Mouse (Mus musculus): ENCODE data around the gene Pecr. TPM values are rescaled to one million over a fixed set of nuclear protein-coding genes. Genes with fewer than 3 reads are reported as not detected.

Gene Pecr
- total and polyA plus RNA-seq, 3 experiments, result 17.6 to 24.8 (median 21.3) TPM

GRCm38 (mm10) chr1:72307317-72307798 lies 23.2 kb upstream of the Pecr start, which contains the start of gene Xrcc5:
Gene Xrcc5, plus strand, starts transcription at chr1:72307421.
- TF ChIP-seq ZMIZ1 (IDR thresholded peaks at IDR 0.05; ENCODE audit: low read depth, low read length) (0 out of 2 replicates have a peak, but pooled peaks have one; percentile 60), TBP (conservative IDR thresholded peaks at IDR 0.05; ENCODE audit: low read depth, low read length) (peak; percentile 96), PAX5 (IDR thresholded peaks at IDR 0.05; ENCODE audit: low read length) (no peak), HCFC1 (IDR thresholded peaks at IDR 0.05; ENCODE audit: low read depth, low read length) (peak; percentile 83), CTCF (conservative IDR thresholded peaks at IDR 0.05 in 1 of 2, IDR thresholded peaks at IDR 0.05 in 1 of 2; ENCODE audit: low read depth in 2 of 2, low read length in 2 of 2) (no peak), EP300 (IDR thresholded peaks at IDR 0.05; ENCODE audit: low read length) (no peak), RAD21 (IDR thresholded peaks at IDR 0.05; ENCODE audit: low read depth, low read length) (no peak), SIN3A (IDR thresholded peaks at IDR 0.05; ENCODE audit: low read length) (peak; percentile 82; the same call in 1 of the 2 replicates), ELF1 (IDR thresholded peaks at IDR 0.05; ENCODE audit: low read depth, low read length) (peak; percentile 75), MXI1 (IDR thresholded peaks at IDR 0.05; ENCODE audit: low read depth, low read length) (peak; percentile 89), MAFK (IDR thresholded peaks at IDR 0.05; ENCODE audit: insufficient replicate concordance, low read length) (peak; percentile 85), TCF12 (IDR thresholded peaks at IDR 0.05; ENCODE audit: low read depth, low read length) (peak; percentile 96), USF2 (conservative IDR thresholded peaks at IDR 0.05; ENCODE audit: low read depth, low read length) (no peak; the same call in 1 of the 2 replicates), MEF2A (IDR thresholded peaks at IDR 0.05; ENCODE audit: borderline replicate concordance, low read depth, low read length) (peak; percentile 45; the same call in 1 of the 2 replicates), POLR2A (IDR thresholded peaks at IDR 0.05; ENCODE audit: low read depth, low read length) (peak; percentile 92), USF1 (IDR thresholded peaks at IDR 0.05; ENCODE audit: low read depth, low read length) (no peak), CHD2 (IDR thresholded peaks at IDR 0.05; ENCODE audit: low read length) (no peak), MAZ (IDR thresholded peaks at IDR 0.05; ENCODE audit: low read depth, low read length) (no peak), KAT2A (IDR thresholded peaks at IDR 0.05; ENCODE audit: insufficient replicate concordance, low read length) (0 out of 2 replicates have a peak, but pooled peaks have one; percentile 65), ZC3H11A (IDR thresholded peaks at IDR 0.05; ENCODE audit: low read depth, low read length) (no peak), JUND (conservative IDR thresholded peaks at IDR 0.05; ENCODE audit: low read depth, low read length) (no peak; the same call in 1 of the 2 replicates), CHD1 (IDR thresholded peaks at IDR 0.05; ENCODE audit: low read depth, low read length) (no peak), POLR2AphosphoS2 (IDR thresholded peaks at IDR 0.05; ENCODE audit: low read depth, low read length) (peak; percentile 85; the same call in 1 of the 2 replicates), ZKSCAN1 (IDR thresholded peaks at IDR 0.05; ENCODE audit: borderline replicate concordance, low read depth, low read length) (no peak), GABPA (IDR thresholded peaks at IDR 0.05; ENCODE audit: insufficient replicate concordance, low read depth, low read length) (no peak), JUN (IDR thresholded peaks at IDR 0.05; ENCODE audit: insufficient read depth, low read depth, low read length) (no peak), RCOR1 (conservative IDR thresholded peaks at IDR 0.05; ENCODE audit: low read depth, low read length) (no peak), NELFE (IDR thresholded peaks at IDR 0.05; ENCODE audit: low read depth, low read length) (peak; percentile 92), E2F4 (IDR thresholded peaks at IDR 0.05; ENCODE audit: insufficient replicate concordance, low read depth, low read length) (peak; percentile 76; the same call in 1 of the 2 replicates), ETS1 (conservative IDR thresholded peaks at IDR 0.05; ENCODE audit: low read depth, low read length) (peak; percentile 24; the same call in 1 of the 2 replicates), MAX (IDR thresholded peaks at IDR 0.05; ENCODE audit: low read length) (peak; percentile 90; the same call in 1 of the 2 replicates), UBTF (IDR thresholded peaks at IDR 0.05; ENCODE audit: low read depth, low read length) (no peak), NRF1 (IDR thresholded peaks at IDR 0.05; ENCODE audit: low read depth, low read length) (peak; percentile 94), SMC3 (IDR thresholded peaks at IDR 0.05; ENCODE audit: low read depth, low read length) (no peak), ZNF384 (IDR thresholded peaks at IDR 0.05; ENCODE audit: low read depth, low read length) (no peak), BHLHE40 (IDR thresholded peaks at IDR 0.05; ENCODE audit: low read depth, low read length) (peak; percentile 65; the same call in 1 of the 2 replicates), MYC (IDR thresholded peaks at IDR 0.05; ENCODE audit: low read depth, low read length) (peak; percentile 94; the same call in 1 of the 2 replicates), IRF4 (IDR thresholded peaks at IDR 0.05; ENCODE audit: low read depth, low read length) (peak; percentile 62)
- dilution Hi-C loops (cut with MboI; ENCODE audit: extremely low pct_ligation_motif_present, extremely low pct_unique_long_range_greater_than_20kb, low sequenced_read_pairs), result no loop called here
- H3K4me3 ChIP-seq (replicated peaks in 1 of 3; ENCODE audit: low read depth in 2 of 3, low read length in 2 of 3, poor library complexity in 1 of 3), result peak within 1 kb of the TSS; percentile 82 to 98 (median 94)
- in situ Hi-C loops (cut with MboI; ENCODE audit: low pct_ligation_motif_present, low pct_unique_long_range_greater_than_20kb, low sequenced_read_pairs), result loop anchor here (10.0 kb wide), 1 partner anchor 537 kb away; no protein-coding TSS in a partner anchor
- no peaks in the 10 kb centered on the region for H3K79me2 ChIP-seq (replicated peaks; ENCODE audit: control insufficient read depth, extremely low read depth, insufficient read depth, poor library complexity, severe bottlenecking)
- H3K9ac ChIP-seq (ENCODE audit: insufficient read depth, low read depth), result peak within 1 kb of the TSS; percentile 82
- no peaks in the 10 kb centered on the region for H3K9me3 ChIP-seq (replicated peaks; ENCODE audit: low read length)
- peaks cover 6 to 29% of the 10 kb centered on the region in 2 experiments; a peak in 3 of 4 replicates for H3K4me1 ChIP-seq (ENCODE audit: control insufficient read depth in 1 of 2, insufficient read depth in 2 of 2)
- DNase-seq (ENCODE audit: extremely low read depth), result peak; percentile 97
- peak within 1 kb of the TSS; percentile 95 for H3K4me2 ChIP-seq (ENCODE audit: insufficient read depth, low read depth, poor library complexity, severe bottlenecking)
- peaks cover 5 to 26% of the 10 kb centered on the region in 2 experiments for H3K36me3 ChIP-seq (replicated peaks in 1 of 2; ENCODE audit: control insufficient read depth in 1 of 2, insufficient read depth in 1 of 2, low read length in 1 of 2)
- peak within 1 kb of the TSS; percentile 37; the same call in 1 of the 2 replicates for H3K27ac ChIP-seq (ENCODE audit: insufficient read depth, low read depth)
- no peaks in the 10 kb centered on the region for H3K27me3 ChIP-seq (replicated peaks)

Measured in CH12.LX (cell line).